Mouse (Mus musculus) thymus, postnatal 36 days (tissue): ENCODE measurements around the gene H6pd.

Source experiments
- DNase-seq, 2 experiments: peaks; one replicate each; pipeline ENCODE4 v3.0.0; 2022; ENCODE audit warnings: mixed read lengths in 2 of 2

The H6pd gene

GRCm38 (mm10) chr4:149975291-149975690 is 33.5 kb downstream of the H6pd start:
- no peak for DNase-seq

DNA sequence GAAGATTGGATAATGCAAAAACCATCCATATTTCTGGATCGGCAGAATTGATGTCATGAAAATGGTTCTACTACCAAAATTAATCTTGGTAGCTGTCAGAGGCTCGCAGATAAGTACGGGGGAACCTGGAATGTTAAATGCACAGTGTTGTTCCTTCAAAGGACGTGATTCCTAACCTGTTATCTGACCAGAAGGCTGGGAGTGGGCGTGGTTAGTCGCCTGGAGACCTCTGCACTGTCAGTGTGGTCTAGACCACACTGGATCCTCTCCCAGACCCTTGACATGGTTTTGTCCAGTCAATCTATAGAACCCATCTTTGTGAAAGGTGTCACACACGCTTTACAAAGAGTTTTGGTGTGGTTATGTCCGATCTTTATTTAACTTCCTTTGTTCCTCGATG is 37.4 kb downstream of the H6pd start:
- DNase-seq = no peak

GRCm38 (mm10) chr4:149968526-149968925 is 40.3 kb downstream of the H6pd start:
- DNase-seq = no peak

- DNase-seq = no peak
These were observed 41.9 kb downstream of the H6pd start for GRCm38 (mm10) chr4:149966963-149967362.

- DNase-seq = no peak
These were observed 42.6 kb downstream of the H6pd start for GRCm38 (mm10) chr4:149966252-149966651.

GRCm38 (mm10) chr4:149965672-149966071 is 43.2 kb downstream of the H6pd start:
- DNase-seq = no peak

- DNase-seq = no peak
These were observed 43.6 kb downstream of the H6pd start for GRCm38 (mm10) chr4:149965242-149965641.

- no peak for DNase-seq
These were observed 44.1 kb downstream of the H6pd start for GRCm38 (mm10) chr4:149964770-149965169.

- DNase-seq = no peak
These were observed 44.5 kb downstream of the H6pd start for GRCm38 (mm10) chr4:149964285-149964684.

GRCm38 (mm10) chr4:149960391-149960790 is 48.4 kb downstream of the H6pd start:
- DNase-seq = no peak

GRCm38 (mm10) chr4:149959816-149960215 is 49.0 kb downstream of the H6pd start:
- DNase-seq = no peak

- DNase-seq = peak; percentile 71 to 80
These were observed 50.3 kb downstream of the H6pd start for GRCm38 (mm10) chr4:149958566-149958965.

DNA sequence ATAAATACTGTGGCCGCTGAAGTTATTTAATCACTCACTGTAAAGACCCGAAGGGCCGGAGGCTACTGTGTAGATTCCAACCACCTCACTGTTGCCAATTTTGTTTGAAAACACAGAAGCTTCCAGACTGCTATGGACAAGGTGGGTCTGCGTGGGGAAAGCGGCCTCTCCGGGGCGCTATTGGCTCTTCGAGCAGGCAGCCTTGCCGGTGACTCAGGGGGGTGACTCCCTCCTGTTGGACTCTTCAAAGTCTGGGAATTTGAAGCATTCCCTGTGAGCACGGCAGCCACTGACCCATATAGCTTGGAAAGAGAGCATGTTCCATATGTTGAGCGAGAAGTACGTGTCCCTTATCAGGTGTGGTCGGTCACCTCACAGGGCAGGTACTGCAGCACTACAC is 52.8 kb downstream of the H6pd start:
- DNase-seq = peak in 1 of 2 experiments; percentile 41

GRCm38 (mm10) chr4:149955631-149956030 is 53.2 kb downstream of the H6pd start:
- DNase-seq = no peak

GRCm38 (mm10) chr4:149954893-149955439 is 53.9 kb downstream of the H6pd start, which contains the start of gene Spsb1:
Gene Spsb1 (minus strand): TSS chr4:149955043.
- DNase-seq = peak; percentile 99 to 100

DNA sequence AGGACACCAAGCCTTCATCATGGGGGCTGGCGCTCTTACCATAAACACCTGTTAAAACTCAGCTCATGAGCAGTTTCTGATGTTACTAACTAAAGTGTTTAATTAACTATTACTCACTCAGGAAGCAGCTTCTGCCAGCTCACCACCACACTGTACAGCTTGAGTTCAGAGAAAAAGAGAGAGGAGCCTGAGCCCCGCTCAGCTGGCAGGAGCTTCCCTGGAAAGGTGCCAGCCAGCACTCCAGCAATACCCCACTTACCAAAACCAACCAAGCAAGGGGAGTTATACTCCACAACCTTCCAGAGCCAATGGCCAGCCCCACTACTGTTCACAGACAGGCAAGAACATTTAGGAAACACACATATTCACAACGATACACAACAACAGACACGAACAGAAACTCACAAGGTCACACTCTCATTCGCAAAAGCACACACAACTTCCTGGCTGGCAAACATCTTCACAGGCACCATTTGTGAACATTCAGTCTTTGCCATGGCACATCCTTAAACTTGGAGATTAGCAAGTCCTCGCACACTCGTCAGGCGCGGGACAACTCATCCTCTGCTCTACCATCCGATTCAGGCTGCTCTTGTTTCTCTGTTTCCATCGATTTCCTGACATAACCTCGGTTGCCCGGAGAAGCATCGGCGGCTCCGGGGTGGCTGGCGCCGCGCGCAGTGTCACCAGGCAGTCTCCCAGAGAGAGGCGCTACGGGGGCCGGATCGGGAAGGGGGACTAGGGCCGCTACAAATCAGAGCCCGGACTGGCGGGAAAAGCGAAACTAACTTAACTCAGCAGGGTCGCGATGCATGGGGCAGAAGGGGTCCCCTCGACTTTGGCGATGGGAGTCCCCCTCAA is 55.0 kb downstream of the H6pd start:
- peak; percentile 57 to 63 for DNase-seq

- no peak for DNase-seq
These were observed 56.6 kb downstream of the H6pd start for GRCm38 (mm10) chr4:149952201-149952600.

DNA sequence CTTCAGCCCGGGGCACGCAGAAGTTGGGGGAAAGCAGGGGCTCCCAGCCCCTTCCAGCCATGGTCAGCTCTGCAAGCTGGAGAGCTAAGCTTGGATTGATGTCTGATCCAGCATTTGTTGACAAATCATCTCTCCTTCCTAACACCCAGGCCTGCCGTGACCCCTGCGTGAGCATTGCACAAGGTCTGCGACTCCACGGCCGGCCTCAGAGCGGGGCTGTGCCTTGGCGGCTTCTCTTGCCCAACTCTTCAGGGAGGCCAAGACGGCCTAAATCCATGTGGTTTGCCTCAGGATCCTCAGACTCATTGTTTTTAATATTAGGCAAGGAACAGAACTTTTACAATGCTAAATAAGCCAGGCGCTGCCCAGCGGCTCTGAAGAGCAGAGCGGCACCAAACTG is 57.6 kb downstream of the H6pd start:
- no peak for DNase-seq

GRCm38 (mm10) chr4:149949691-149950090 is 59.1 kb downstream of the H6pd start:
- no peak for DNase-seq

DNA sequence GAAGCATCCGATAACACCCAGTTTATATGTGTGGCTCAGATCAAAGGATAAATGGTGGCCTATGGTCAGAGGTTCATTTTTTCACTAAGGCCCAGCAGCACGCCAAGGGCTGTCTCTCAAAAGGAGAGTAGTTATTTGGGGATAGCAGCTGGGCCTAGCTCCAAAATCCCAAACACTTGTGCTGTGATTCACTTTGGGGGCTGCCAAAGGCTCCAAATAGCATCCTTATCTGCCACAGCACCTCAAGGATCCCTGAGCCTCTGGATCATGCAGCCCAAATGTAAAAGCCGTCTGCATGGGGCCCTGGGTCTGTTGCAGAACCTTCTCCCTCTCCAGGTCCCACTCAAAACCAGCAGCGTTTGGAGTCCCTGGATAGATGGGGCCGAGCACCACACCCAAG is 60.7 kb downstream of the H6pd start:
- no peak for DNase-seq

- DNase-seq = no peak
These were observed 61.4 kb downstream of the H6pd start for GRCm38 (mm10) chr4:149947396-149947795.

DNA sequence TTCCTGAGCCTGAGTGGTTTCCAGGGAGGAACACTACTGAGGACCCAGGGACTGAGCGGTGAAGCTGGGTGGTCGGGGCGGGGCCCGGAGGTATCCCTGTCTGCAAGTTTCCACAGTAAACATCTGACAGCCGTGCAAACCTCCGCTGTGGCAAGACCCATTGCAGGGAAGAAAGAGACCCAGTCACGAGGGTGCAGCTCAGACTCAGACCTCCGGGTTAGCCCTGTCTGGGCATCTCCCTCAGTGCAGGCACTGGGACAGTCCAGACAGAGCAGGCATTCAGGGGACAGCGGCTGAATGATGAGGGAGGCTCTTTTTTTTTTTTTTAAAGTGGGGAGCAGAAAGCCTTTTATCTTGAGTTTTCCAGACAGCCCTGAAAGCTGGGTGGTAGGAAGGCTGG is 63.6 kb downstream of the H6pd start:
- DNase-seq = no peak

- DNase-seq = no peak
These were observed 64.6 kb downstream of the H6pd start for GRCm38 (mm10) chr4:149944214-149944613.
